Mouse (Mus musculus): Measurements from ENCODE around the gene Trim43a. TPM values are rescaled to one million over a fixed set of nuclear protein-coding genes. Genes with fewer than 3 reads are reported as not detected.
A peak's percentile ranks its signal among the peaks of the same experiment; 100 is the strongest.
"Not testable (repeated sequence)": the region's sequence is repeated elsewhere in the genome, so short reads cannot be mapped to it uniquely, and the experiment has no call there.

The Trim43a gene
- polyA plus RNA-seq, 1 experiment from 2014 or later = 0.17 TPM

DNA sequence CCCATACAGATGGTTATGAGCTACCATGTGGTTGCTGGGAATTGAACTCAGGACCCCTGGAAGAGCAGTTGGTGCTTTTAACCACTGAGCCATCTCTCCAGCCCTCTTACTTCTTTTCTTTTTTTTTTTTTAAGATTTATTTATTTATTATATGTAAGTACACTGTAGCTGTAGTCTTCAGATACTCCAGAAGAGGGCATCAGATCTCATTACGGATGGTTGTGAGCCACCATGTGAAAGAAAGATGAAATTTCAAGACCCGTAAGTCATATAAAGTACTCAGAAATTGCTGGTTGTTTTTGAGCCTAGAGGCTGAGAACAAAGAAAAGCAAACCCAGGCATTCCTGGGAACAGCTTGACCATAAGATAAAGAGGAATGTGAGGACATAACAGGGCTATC is 19.2 kb upstream of the Trim43a start:
- not testable (repeated sequence) for H3K27me3 ChIP-seq; H3K4me2 ChIP-seq; H3K9ac ChIP-seq; H3K9me3 ChIP-seq; H3K27ac ChIP-seq (replicated peaks); H3K4me1 ChIP-seq (replicated peaks); H3K4me3 ChIP-seq; ATAC-seq (ENCODE audit: low read depth)
- peaks cover 78% of the 10 kb centered on the region for H3K36me3 ChIP-seq
- 88% methylated on average over 2 of the region's 2 CpGs for WGBS

DNA sequence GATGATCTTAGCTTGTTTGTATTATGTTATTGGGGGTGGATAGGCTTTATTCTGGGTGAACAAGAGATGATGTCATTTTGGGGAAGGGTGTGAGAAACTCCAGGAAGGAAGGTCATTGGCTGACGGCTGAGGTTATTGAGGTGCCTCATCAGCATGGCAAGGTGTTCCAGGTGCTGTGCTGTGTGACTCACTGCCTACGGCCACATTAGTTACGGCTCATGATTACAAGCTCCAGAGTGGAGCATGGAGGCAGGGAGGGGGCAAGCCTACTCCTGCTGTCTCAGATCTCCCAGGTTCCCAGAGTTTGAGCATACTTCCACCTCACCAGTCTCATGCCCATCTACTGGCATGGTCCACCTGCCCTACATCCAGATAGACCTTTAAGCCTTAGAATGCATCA is 10.2 kb upstream of the Trim43a start:
- not testable (repeated sequence) for H3K4me3 ChIP-seq; H3K4me1 ChIP-seq (replicated peaks); ATAC-seq (ENCODE audit: low read depth); H3K9ac ChIP-seq; H3K27me3 ChIP-seq; H3K4me2 ChIP-seq; H3K27ac ChIP-seq (replicated peaks)
- Histone ChIP-seq H3K36me3 (peaks cover 49% of the 10 kb centered on the region), H3K9me3 (peaks cover 35% of the 10 kb centered on the region)
- 96% methylated on average over 3 of the region's 3 CpGs for WGBS

DNA sequence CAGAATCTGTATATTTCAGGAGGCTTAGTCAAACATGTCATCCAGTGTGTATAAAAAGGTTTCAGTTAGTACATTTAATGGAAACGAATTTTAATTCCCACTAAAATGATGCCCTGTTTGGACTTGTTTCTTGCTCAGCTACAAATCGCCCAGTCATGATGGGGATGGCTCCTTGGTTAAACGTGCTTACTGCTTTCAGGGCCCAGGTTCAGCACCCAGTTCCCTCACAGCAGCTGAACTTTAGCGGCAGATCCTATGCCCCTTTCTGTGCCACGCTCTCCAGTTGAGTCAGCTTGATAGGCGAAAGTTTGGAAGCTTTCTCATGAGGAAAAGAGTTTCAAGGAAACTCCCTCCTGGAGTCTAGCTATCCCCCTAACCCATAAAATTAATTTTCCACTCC is 13.0 kb downstream of the Trim43a start:
- H3K4me1 ChIP-seq (replicated peaks); H3K4me2 ChIP-seq; H3K4me3 ChIP-seq; H3K27ac ChIP-seq (replicated peaks); H3K36me3 ChIP-seq; ATAC-seq (ENCODE audit: low read depth); H3K9ac ChIP-seq; H3K27me3 ChIP-seq; H3K9me3 ChIP-seq: not testable (repeated sequence)
- WGBS = 78% methylated on average over 6 of the region's 6 CpGs

DNA sequence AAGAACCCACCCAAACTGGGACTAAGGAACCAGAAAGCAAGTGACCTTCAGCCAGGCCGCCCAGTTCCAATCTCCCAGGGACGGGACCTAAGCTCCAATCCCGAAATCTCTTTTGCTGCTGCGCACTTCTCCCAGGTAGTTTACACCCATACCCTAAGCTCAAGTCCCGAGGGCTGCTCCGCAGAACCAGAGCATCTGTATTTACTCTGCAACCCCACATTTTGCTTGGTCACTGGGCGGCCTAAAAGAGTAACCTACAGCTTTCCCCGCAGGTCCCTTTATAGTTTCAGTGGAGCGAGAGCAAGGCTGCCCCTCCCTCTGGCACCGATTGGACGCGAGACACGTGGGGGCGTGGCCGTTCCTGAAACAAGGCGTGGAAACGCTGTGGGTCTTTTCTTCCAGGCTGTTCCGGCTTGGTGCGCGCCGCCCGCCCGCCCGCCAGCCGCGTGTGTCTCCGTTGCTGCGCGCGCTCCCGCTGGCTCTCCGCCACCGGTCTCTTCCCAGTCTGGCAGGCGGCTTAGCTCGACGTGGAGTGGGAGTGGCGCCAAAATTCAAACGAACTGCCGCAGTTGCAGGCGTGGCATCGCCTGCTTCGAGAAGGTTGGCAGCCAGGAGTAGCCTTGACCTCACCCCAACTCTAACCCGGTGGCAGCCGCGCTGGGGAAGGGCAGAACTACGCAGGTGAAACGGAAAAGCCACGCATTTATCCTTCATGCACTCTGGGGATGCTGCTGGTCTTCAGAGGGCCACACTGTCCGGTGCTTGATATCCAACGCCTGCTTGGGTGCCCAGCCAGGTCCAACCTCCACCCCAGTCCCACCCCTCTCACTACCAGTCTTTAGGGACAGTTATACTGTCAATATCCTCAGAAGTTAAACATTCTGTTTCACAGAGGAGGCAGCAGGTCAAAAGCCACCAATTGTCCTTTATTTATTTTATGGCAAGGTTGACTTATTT is 18.8 kb downstream of the Trim43a start:
- H3K9me3 ChIP-seq; H3K27ac ChIP-seq (replicated peaks); H3K27me3 ChIP-seq; H3K36me3 ChIP-seq; H3K4me1 ChIP-seq (replicated peaks): not testable (repeated sequence)
- peak; percentile 99 for ATAC-seq (ENCODE audit: low read depth)
- WGBS = 2% methylated on average over 49 of the region's 50 CpGs
- Histone ChIP-seq H3K4me3 (peak overlapping the region; percentile 38), H3K4me2 (peak overlapping the region; percentile 57), H3K9ac (peak overlapping the region; percentile 61)

DNA sequence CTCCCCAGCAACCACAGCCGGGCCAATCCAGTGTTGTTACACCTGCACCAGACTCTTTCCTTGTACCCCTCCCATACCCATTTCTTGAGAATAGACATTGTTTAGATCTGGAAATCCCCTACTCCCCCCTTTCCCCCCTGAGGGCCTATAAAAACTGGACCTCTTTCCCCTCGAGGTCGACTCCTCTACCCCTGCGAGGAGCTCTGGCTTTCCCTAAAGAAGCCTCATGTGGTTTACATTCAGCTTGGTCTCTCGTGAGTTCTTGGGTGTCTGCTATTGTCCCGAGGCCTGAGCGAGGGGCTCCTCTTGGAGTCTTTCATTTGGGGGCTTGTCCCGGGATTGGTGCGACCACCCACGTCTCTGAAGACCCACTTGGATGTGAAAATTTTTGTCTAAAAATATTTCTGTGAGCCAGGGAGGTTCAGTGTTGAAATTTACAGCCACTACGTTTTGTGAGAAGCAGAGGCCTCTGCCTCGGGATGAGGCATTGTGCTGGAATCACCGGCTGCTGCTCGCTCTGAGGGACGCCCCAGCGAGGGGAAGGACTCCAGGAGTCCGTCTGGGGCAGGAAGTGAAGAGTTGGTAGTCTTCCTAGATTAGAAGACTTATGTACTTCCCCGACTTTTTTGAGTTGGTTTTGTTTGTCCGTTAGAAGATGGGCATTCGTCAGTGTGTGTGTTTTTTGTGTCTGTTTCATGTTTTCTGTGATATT is 45.3 kb downstream of the Trim43a start:
- WGBS = 73% methylated on average over 17 of the region's 20 CpGs
- not testable (repeated sequence) for H3K36me3 ChIP-seq

DNA sequence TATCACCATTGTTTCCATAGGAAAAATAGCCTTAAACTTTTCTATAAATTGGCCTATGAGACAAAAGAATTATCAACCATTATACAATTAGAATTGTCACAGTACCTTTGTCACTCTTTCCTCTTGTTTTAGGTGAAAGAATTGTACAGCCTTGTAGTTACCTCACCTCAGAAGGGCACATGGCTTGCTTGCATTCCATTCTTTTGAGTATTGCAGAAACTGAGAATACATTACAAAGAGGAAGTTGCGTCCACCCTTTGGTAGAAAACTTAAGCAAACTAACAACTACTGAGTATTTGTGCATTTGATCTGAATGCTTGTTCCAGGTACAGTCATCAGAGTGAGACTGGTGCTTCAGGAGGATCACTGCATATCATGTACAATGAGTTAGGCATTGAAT is 57.4 kb downstream of the Trim43a start:
- H3K4me1 ChIP-seq (replicated peaks); H3K4me2 ChIP-seq; H3K4me3 ChIP-seq; H3K36me3 ChIP-seq; H3K9ac ChIP-seq; H3K9me3 ChIP-seq; ATAC-seq (ENCODE audit: low read depth); H3K27ac ChIP-seq (replicated peaks); H3K27me3 ChIP-seq: not testable (repeated sequence)
- 92% methylated on average over 1 of the region's 1 CpGs for WGBS

More for the DNA sequence above, 45.3 kb downstream of the Trim43a start:
- not testable (repeated sequence) for H3K4me3 ChIP-seq; ATAC-seq (ENCODE audit: low read depth); H3K4me2 ChIP-seq; H3K9ac ChIP-seq; H3K4me1 ChIP-seq (replicated peaks); H3K27me3 ChIP-seq; H3K27ac ChIP-seq (replicated peaks); H3K9me3 ChIP-seq

Other genes with a start within 250 kb of the Trim43a start
- gene Snx14, start 141.9 kb upstream of the Trim43a start, polyA plus RNA-seq (2015; fragmentation: Nextera tagmentation; extraction: Ambion mirVana) = 26.6 and 28.1 TPM in 2 replicates
- gene Gm20537, start 124.3 kb upstream of the Trim43a start, polyA plus RNA-seq (2015; fragmentation: Nextera tagmentation; extraction: Ambion mirVana) = 1.5 TPM in 1 of 2 replicates, not detected in the other
- gene Syncrip, start 98.3 kb upstream of the Trim43a start, polyA plus RNA-seq (2015; fragmentation: Nextera tagmentation; extraction: Ambion mirVana) = 76.1 and 85.3 TPM in 2 replicates
- 18.4 and 20.7 TPM in 2 replicates for gene Zfp949, start 32.9 kb upstream of the Trim43a start, polyA plus RNA-seq (2015; fragmentation: Nextera tagmentation; extraction: Ambion mirVana)
- gene Mthfsl, start 139.4 kb downstream of the Trim43a start, polyA plus RNA-seq (2015; fragmentation: Nextera tagmentation; extraction: Ambion mirVana) = 38.5 and 40.5 TPM in 2 replicates
- gene Bcl2a1d, start 151.0 kb downstream of the Trim43a start, polyA plus RNA-seq (2015; fragmentation: Nextera tagmentation; extraction: Ambion mirVana) = 0.25 TPM in 1 of 2 replicates, not detected in the other